Mouse (Mus musculus): Measurements from ENCODE around the gene Pomgnt2. TPM values are rescaled to one million over a fixed set of nuclear protein-coding genes. Genes with fewer than 3 reads are reported as not detected.
A peak's percentile ranks its signal among the peaks of the same experiment; 100 is the strongest.
"Not testable (repeated sequence)": the region's sequence is repeated elsewhere in the genome, so short reads cannot be mapped to it uniquely, and the experiment has no call there.

Gene Pomgnt2
- polyA plus RNA-seq, 1 experiment from 2014 or later, result 7.3 TPM

GRCm38 (mm10) chr9:122025855-122026590 lies 29.1 kb upstream of the Pomgnt2 start:
- H3K27ac ChIP-seq (replicated peaks), result no peak overlapping the region

GRCm38 (mm10) chr9:122024419-122024818 lies 27.5 kb upstream of the Pomgnt2 start:
- DNase-seq (ENCODE audit: low spot score) (no peak), ATAC-seq (ENCODE audit: low FRiP score, low TSS enrichment) (no peak)
- H3K4me1 ChIP-seq (replicated peaks; ENCODE audit: control insufficient read depth, insufficient read depth), result peaks cover 7% of the 10 kb centered on the region; the same call in 1 of the 2 replicates
- H3K9me3 ChIP-seq (ENCODE audit: control insufficient read depth, low read length), result no peaks in the 10 kb centered on the region
- WGBS, result 87% methylated on average over 6 of the region's 6 CpGs
- no peak overlapping the region for H3K27ac ChIP-seq (replicated peaks)
- no peak overlapping the region for H3K4me3 ChIP-seq (ENCODE audit: low read depth, low read length)
- H3K36me3 ChIP-seq (ENCODE audit: control insufficient read depth, insufficient read depth, low read length), result no peaks in the 10 kb centered on the region
- H3K4me2 ChIP-seq (replicated peaks; ENCODE audit: low read depth), result no peak overlapping the region
- no peak overlapping the region for H3K9ac ChIP-seq (ENCODE audit: low read length)
- H3K27me3 ChIP-seq (ENCODE audit: control insufficient read depth, insufficient read depth, low read length), result no peaks in the 10 kb centered on the region
- TF ChIP-seq CTCF (IDR thresholded peaks at IDR 0.05; ENCODE audit: low read depth) (no peak), EP300 (optimal IDR thresholded peaks at IDR 0.05) (no peak)

More at GRCm38 (mm10) chr9:122025855-122026590, 29.1 kb upstream of the Pomgnt2 start:
- no peak for TF ChIP-seq CTCF (IDR thresholded peaks at IDR 0.05; ENCODE audit: low read depth)
- no peak for TF ChIP-seq EP300 (optimal IDR thresholded peaks at IDR 0.05)
- WGBS, result 51% methylated on average over 7 of the region's 7 CpGs
- H3K36me3 ChIP-seq (ENCODE audit: control insufficient read depth, insufficient read depth, low read length), result no peaks in the 10 kb centered on the region
- H3K4me1 ChIP-seq (replicated peaks; ENCODE audit: control insufficient read depth, insufficient read depth), result peaks cover 7% of the 10 kb centered on the region; the same call in 1 of the 2 replicates
- H3K4me2 ChIP-seq (replicated peaks; ENCODE audit: low read depth), result no peak overlapping the region
- no peak overlapping the region for H3K4me3 ChIP-seq (ENCODE audit: low read depth, low read length)
- no peak overlapping the region for H3K9ac ChIP-seq (ENCODE audit: low read length)
- H3K27me3 ChIP-seq (ENCODE audit: control insufficient read depth, insufficient read depth, low read length), result no peaks in the 10 kb centered on the region
- no peak for ATAC-seq (ENCODE audit: low FRiP score, low TSS enrichment)
- DNase-seq (ENCODE audit: low spot score), result no peak
- no peaks in the 10 kb centered on the region for H3K9me3 ChIP-seq (ENCODE audit: control insufficient read depth, low read length)

GRCm38 (mm10) chr9:122023873-122024272 lies 27.0 kb upstream of the Pomgnt2 start:
- Histone ChIP-seq H3K27ac (replicated peaks) (no peak overlapping the region; the same call in 1 of the 2 replicates), H3K36me3 (ENCODE audit: control insufficient read depth, insufficient read depth, low read length) (no peaks in the 10 kb centered on the region), H3K4me2 (replicated peaks; ENCODE audit: low read depth) (no peak overlapping the region), H3K9ac (ENCODE audit: low read length) (no peak overlapping the region), H3K27me3 (ENCODE audit: control insufficient read depth, insufficient read depth, low read length) (no peaks in the 10 kb centered on the region), H3K4me3 (ENCODE audit: low read depth, low read length) (no peak overlapping the region), H3K9me3 (ENCODE audit: control insufficient read depth, low read length) (no peaks in the 10 kb centered on the region), H3K4me1 (replicated peaks; ENCODE audit: control insufficient read depth, insufficient read depth) (peaks cover 7% of the 10 kb centered on the region; the same call in 1 of the 2 replicates)
- WGBS, result 60% methylated on average over 5 of the region's 5 CpGs
- ATAC-seq (ENCODE audit: low FRiP score, low TSS enrichment), result no peak
- no peak for TF ChIP-seq EP300 (optimal IDR thresholded peaks at IDR 0.05)
- no peak for TF ChIP-seq CTCF (IDR thresholded peaks at IDR 0.05; ENCODE audit: low read depth)
- no peak for DNase-seq (ENCODE audit: low spot score)

GRCm38 (mm10) chr9:122022776-122023175 lies 25.9 kb upstream of the Pomgnt2 start:
- Histone ChIP-seq H3K4me1 (replicated peaks; ENCODE audit: control insufficient read depth, insufficient read depth) (peaks cover 7% of the 10 kb centered on the region; the same call in 1 of the 2 replicates), H3K9ac (ENCODE audit: low read length) (no peak overlapping the region), H3K4me3 (ENCODE audit: low read depth, low read length) (no peak overlapping the region), H3K36me3 (ENCODE audit: control insufficient read depth, insufficient read depth, low read length) (no peaks in the 10 kb centered on the region), H3K27ac (replicated peaks) (no peak overlapping the region), H3K27me3 (ENCODE audit: control insufficient read depth, insufficient read depth, low read length) (no peaks in the 10 kb centered on the region), H3K4me2 (replicated peaks; ENCODE audit: low read depth) (no peak overlapping the region), H3K9me3 (ENCODE audit: control insufficient read depth, low read length) (no peaks in the 10 kb centered on the region)
- DNase-seq (ENCODE audit: low spot score), result no peak
- TF ChIP-seq CTCF (IDR thresholded peaks at IDR 0.05; ENCODE audit: low read depth), result no peak
- TF ChIP-seq EP300 (optimal IDR thresholded peaks at IDR 0.05), result peak; percentile 78
- ATAC-seq (ENCODE audit: low FRiP score, low TSS enrichment), result peak; percentile 35; the same call in 1 of the 2 replicates
- 47% methylated on average over 9 of the region's 9 CpGs for WGBS

- H3K27ac ChIP-seq (replicated peaks), result no peak overlapping the region
- ATAC-seq (ENCODE audit: low FRiP score, low TSS enrichment), result no peak
- DNase-seq (ENCODE audit: low spot score), result no peak
- H3K4me1 ChIP-seq (replicated peaks; ENCODE audit: control insufficient read depth, insufficient read depth), result no peaks in the 10 kb centered on the region
- no peak for TF ChIP-seq EP300 (optimal IDR thresholded peaks at IDR 0.05)
- no peak for TF ChIP-seq CTCF (IDR thresholded peaks at IDR 0.05; ENCODE audit: low read depth)
- no peak overlapping the region for H3K4me3 ChIP-seq (ENCODE audit: low read depth, low read length)
- H3K4me2 ChIP-seq (replicated peaks; ENCODE audit: low read depth), result no peak overlapping the region
- no peak overlapping the region for H3K9ac ChIP-seq (ENCODE audit: low read length)
- WGBS, result 96% methylated on average over 5 of the region's 5 CpGs
- H3K27me3 ChIP-seq (ENCODE audit: control insufficient read depth, insufficient read depth, low read length), result no peaks in the 10 kb centered on the region
- H3K36me3 ChIP-seq (ENCODE audit: control insufficient read depth, insufficient read depth, low read length), result no peaks in the 10 kb centered on the region
- H3K9me3 ChIP-seq (ENCODE audit: control insufficient read depth, low read length), result no peaks in the 10 kb centered on the region
Measured at GRCm38 (mm10) chr9:122021581-122021980, 24.7 kb upstream of the Pomgnt2 start.

GRCm38 (mm10) chr9:122021171-122021570 lies 24.3 kb upstream of the Pomgnt2 start:
- not testable (repeated sequence) for H3K4me1 ChIP-seq (replicated peaks; ENCODE audit: control insufficient read depth, insufficient read depth); H3K4me3 ChIP-seq (ENCODE audit: low read depth, low read length); DNase-seq (ENCODE audit: low spot score); H3K9me3 ChIP-seq (ENCODE audit: control insufficient read depth, low read length); H3K9ac ChIP-seq (ENCODE audit: low read length); H3K27ac ChIP-seq (replicated peaks); H3K27me3 ChIP-seq (ENCODE audit: control insufficient read depth, insufficient read depth, low read length); H3K36me3 ChIP-seq (ENCODE audit: control insufficient read depth, insufficient read depth, low read length); ATAC-seq (ENCODE audit: low FRiP score, low TSS enrichment); H3K4me2 ChIP-seq (replicated peaks; ENCODE audit: low read depth)
- 93% methylated on average over 4 of the region's 4 CpGs for WGBS
